Mouse (Mus musculus) forebrain, embryonic 13.5 days (tissue): ENCODE measurements around the gene Mag. TPM values are rescaled to one million over a fixed set of nuclear protein-coding genes. Genes with fewer than 3 reads are reported as not detected.
A peak's percentile ranks its signal among the peaks of the same experiment; 100 is the strongest.
"Not testable (repeated sequence)": the region's sequence is repeated elsewhere in the genome, so short reads cannot be mapped to it uniquely, and the experiment has no call there.

Source experiments
- ATAC-seq: fragments of 200-750 bp; cut with Nextera tagmentation; 2 replicates; pipeline ENCODE4 v1.8.0; 2017
- H3K27ac ChIP-seq: fragments of 300-500 bp; sonication (generic); 2 replicates; pipeline ENCODE4 v1.5.1; 2015; ENCODE audit warnings: inconsistent platforms, mild to moderate bottlenecking, moderate library complexity
- H3K27me3 ChIP-seq: fragments of 300-500 bp; sonication (generic); 2 replicates; pipeline ENCODE4 v1.6.1; 2015; ENCODE audit warnings: mild to moderate bottlenecking, inconsistent platforms
- H3K36me3 ChIP-seq: fragments of 300-500 bp; sonication (generic); 2 replicates; pipeline ENCODE4 v1.6.1; 2015; ENCODE audit warnings: mild to moderate bottlenecking, inconsistent platforms; ENCODE audit not compliant: poor library complexity, severe bottlenecking
- H3K4me1 ChIP-seq: fragments of 300-500 bp; sonication (generic); 2 replicates; pipeline ENCODE4 v1.6.1; 2015; ENCODE audit warnings: inconsistent platforms
- H3K4me2 ChIP-seq: fragments of 300-500 bp; sonication (generic); 2 replicates; pipeline ENCODE4 v1.6.1; 2015; ENCODE audit warnings: inconsistent platforms, mild to moderate bottlenecking, moderate library complexity
- H3K4me3 ChIP-seq: fragments of 300-500 bp; sonication (generic); 2 replicates; pipeline ENCODE4 v1.5.1; 2015; ENCODE audit warnings: mild to moderate bottlenecking, inconsistent platforms
- H3K9ac ChIP-seq: fragments of 300-500 bp; sonication (generic); 2 replicates; pipeline ENCODE4 v1.6.1; 2015; ENCODE audit warnings: mild to moderate bottlenecking, inconsistent platforms
- H3K9me3 ChIP-seq: fragments of 300-500 bp; sonication (generic); replicated peaks from 2 replicates; pipeline ENCODE4 v1.6.1; 2016; ENCODE audit warnings: inconsistent platforms
- WGBS: fragments of 180-500 bp; shearing (Covaris S2); methylation state at CpG from one replicate; pipeline ENCODE4 v1.1.7; 2015; 5-methylcytosine and 5-hydroxymethylcytosine counted together
- polyA plus RNA-seq: library from polyadenylated mRNA; unstranded; fragments of >200 nt; fragmentation: Nextera tagmentation; extraction: Ambion mirVana; gene quantifications from 2 replicates; pipeline ENCODE4 v1.2.1, GENCODE M21; 2015

Mag gene
- polyA plus RNA-seq, 1 experiment from 2014 or later = 0.58 TPM

- H3K27ac ChIP-seq = no peak overlapping the region
- no peak overlapping the region for H3K4me2 ChIP-seq
- no peaks in the 10 kb centered on the region for H3K9me3 ChIP-seq
- no peak overlapping the region for H3K9ac ChIP-seq
- no peak overlapping the region for H3K4me3 ChIP-seq
- no peaks in the 10 kb centered on the region for H3K4me1 ChIP-seq
- 59% methylated on average over 3 of the region's 3 CpGs for WGBS
- no peak for ATAC-seq
- no peaks in the 10 kb centered on the region for H3K27me3 ChIP-seq
- no peaks in the 10 kb centered on the region for H3K36me3 ChIP-seq
Measured at GRCm38 (mm10) chr7:30924071-30924470, 9.4 kb upstream of the Mag start.

GRCm38 (mm10) chr7:30922490-30922889, 7.8 kb upstream of the Mag start:
- not testable (repeated sequence) for H3K9me3 ChIP-seq, H3K27ac ChIP-seq, H3K4me3 ChIP-seq, H3K27me3 ChIP-seq, ATAC-seq, H3K9ac ChIP-seq, H3K4me2 ChIP-seq, H3K36me3 ChIP-seq, H3K4me1 ChIP-seq
- 48% methylated on average over 3 of the region's 3 CpGs for WGBS

DNA sequence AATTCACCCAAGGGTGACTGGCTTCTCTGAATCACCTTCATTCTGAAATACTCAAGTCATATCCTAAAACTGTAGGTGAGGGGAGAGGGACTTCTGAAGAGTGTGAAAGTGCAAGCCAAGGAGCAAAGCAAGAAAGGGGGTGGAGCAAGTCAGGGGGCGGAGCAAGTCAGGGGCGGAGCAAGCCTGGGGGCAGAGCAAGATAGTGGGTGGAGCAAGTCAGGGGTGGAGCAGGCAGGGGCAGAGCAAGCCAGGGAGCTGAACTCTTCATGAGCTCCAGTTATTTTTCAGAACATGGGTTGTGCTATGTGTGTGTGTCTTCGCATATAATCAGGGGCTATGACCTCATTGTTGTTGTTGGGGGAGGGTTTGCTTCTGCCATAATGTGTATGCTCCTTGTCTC, 5.5 kb upstream of the Mag start:
- Histone ChIP-seq H3K4me1 (no peaks in the 10 kb centered on the region), H3K4me2 (no peak overlapping the region), H3K9ac (no peak overlapping the region), H3K9me3 (no peaks in the 10 kb centered on the region), H3K36me3 (no peaks in the 10 kb centered on the region), H3K4me3 (no peak overlapping the region), H3K27ac (no peak overlapping the region), H3K27me3 (no peaks in the 10 kb centered on the region)
- ATAC-seq = no peak
- WGBS = 71% methylated on average over 3 of the region's 3 CpGs

- Histone ChIP-seq H3K4me3 (no peak overlapping the region), H3K9ac (no peak overlapping the region), H3K27me3 (no peaks in the 10 kb centered on the region), H3K9me3 (no peaks in the 10 kb centered on the region), H3K36me3 (no peaks in the 10 kb centered on the region), H3K4me1 (no peaks in the 10 kb centered on the region), H3K4me2 (no peak overlapping the region), H3K27ac (no peak overlapping the region)
- 51% methylated on average over 4 of the region's 4 CpGs for WGBS
- ATAC-seq = no peak
Measured at GRCm38 (mm10) chr7:30917219-30917618, 2.5 kb upstream of the Mag start.

GRCm38 (mm10) chr7:30916713-30917112, 2.0 kb upstream of the Mag start:
- Histone ChIP-seq H3K27ac (no peak overlapping the region), H3K9me3 (no peaks in the 10 kb centered on the region), H3K4me3 (no peak overlapping the region), H3K4me1 (no peaks in the 10 kb centered on the region), H3K4me2 (no peak overlapping the region), H3K9ac (no peak overlapping the region), H3K36me3 (no peaks in the 10 kb centered on the region), H3K27me3 (no peaks in the 10 kb centered on the region)
- no peak for ATAC-seq
- 17% methylated on average over 6 of the region's 6 CpGs for WGBS

GRCm38 (mm10) chr7:30909773-30910172, 4.9 kb downstream of the Mag start:
- no peak overlapping the region for H3K4me2 ChIP-seq
- 84% methylated on average over 6 of the region's 6 CpGs for WGBS

GRCm38 (mm10) chr7:30908992-30909431, 5.7 kb downstream of the Mag start:
- 16% methylated on average over 15 of the region's 17 CpGs for WGBS
- H3K27ac ChIP-seq = no peak overlapping the region
- H3K27me3 ChIP-seq = 0 out of 2 replicates have a peak, but pooled peaks cover 8% of the 10 kb centered on the region
- no peak overlapping the region for H3K9ac ChIP-seq
- no peak for ATAC-seq
- peak overlapping the region; percentile 61 for H3K4me2 ChIP-seq
- H3K9me3 ChIP-seq = no peaks in the 10 kb centered on the region
- H3K36me3 ChIP-seq = no peaks in the 10 kb centered on the region
- peak overlapping the region; percentile 27 for H3K4me3 ChIP-seq
- H3K4me1 ChIP-seq = peaks cover 10% of the 10 kb centered on the region

More at GRCm38 (mm10) chr7:30909773-30910172, 4.9 kb downstream of the Mag start:
- H3K4me1 ChIP-seq = peaks cover 10% of the 10 kb centered on the region
- H3K9ac ChIP-seq = no peak overlapping the region
- H3K4me3 ChIP-seq = no peak overlapping the region
- 0 out of 2 replicates have a peak, but pooled peaks cover 8% of the 10 kb centered on the region for H3K27me3 ChIP-seq
- H3K36me3 ChIP-seq = no peaks in the 10 kb centered on the region
- H3K27ac ChIP-seq = no peak overlapping the region
- no peak for ATAC-seq
- H3K9me3 ChIP-seq = no peaks in the 10 kb centered on the region

- no peak overlapping the region for H3K9ac ChIP-seq
- 0 out of 2 replicates have a peak, but pooled peaks cover 8% of the 10 kb centered on the region for H3K27me3 ChIP-seq
- H3K4me1 ChIP-seq = peaks cover 10% of the 10 kb centered on the region
- H3K27ac ChIP-seq = no peak overlapping the region
- ATAC-seq = peak; percentile 36; the same call in 1 of the 2 replicates
- H3K36me3 ChIP-seq = no peaks in the 10 kb centered on the region
- peak overlapping the region; percentile 61 for H3K4me2 ChIP-seq
- peak overlapping the region; percentile 27 for H3K4me3 ChIP-seq
- WGBS = 2% methylated on average over 20 of the region's 26 CpGs
- H3K9me3 ChIP-seq = no peaks in the 10 kb centered on the region
Measured at GRCm38 (mm10) chr7:30908277-30908991, 6.2 kb downstream of the Mag start.

- Histone ChIP-seq H3K4me1 (peaks cover 10% of the 10 kb centered on the region), H3K27ac (no peak overlapping the region), H3K4me2 (no peak overlapping the region), H3K9me3 (no peaks in the 10 kb centered on the region), H3K9ac (no peak overlapping the region), H3K36me3 (no peaks in the 10 kb centered on the region), H3K27me3 (0 out of 2 replicates have a peak, but pooled peaks cover 8% of the 10 kb centered on the region), H3K4me3 (no peak overlapping the region)
- no peak for ATAC-seq
- WGBS = 60% methylated on average over 4 of the region's 4 CpGs
Measured at GRCm38 (mm10) chr7:30904042-30904441, 10.6 kb downstream of the Mag start.

DNA sequence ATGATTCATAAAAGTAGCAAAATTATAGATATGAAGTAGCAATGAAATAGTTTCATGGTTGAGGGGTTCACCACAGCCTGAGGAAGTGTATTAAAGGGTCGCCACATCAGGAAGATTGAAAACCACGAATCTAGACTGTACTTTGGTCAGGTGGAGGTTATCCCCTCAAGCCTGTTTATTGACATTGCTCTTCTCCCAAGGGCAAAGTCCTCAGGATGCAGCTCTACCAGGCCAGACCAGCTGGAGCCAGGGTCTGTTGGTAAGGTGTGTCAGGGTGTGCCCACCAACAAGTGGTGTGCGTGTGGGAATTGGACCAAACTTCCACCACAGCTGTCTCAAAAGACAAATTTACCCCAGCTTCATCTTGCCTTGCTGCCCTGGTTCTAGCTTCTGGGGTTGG, 19.5 kb downstream of the Mag start:
- no peak overlapping the region for H3K27ac ChIP-seq
- H3K27me3 ChIP-seq = no peaks in the 10 kb centered on the region
- ATAC-seq = no peak
- no peak overlapping the region for H3K9ac ChIP-seq
- H3K4me2 ChIP-seq = no peak overlapping the region
- H3K4me1 ChIP-seq = no peaks in the 10 kb centered on the region
- H3K9me3 ChIP-seq = no peaks in the 10 kb centered on the region
- 94% methylated on average over 3 of the region's 3 CpGs for WGBS
- H3K4me3 ChIP-seq = no peak overlapping the region
- H3K36me3 ChIP-seq = no peaks in the 10 kb centered on the region

GRCm38 (mm10) chr7:30892515-30892914, 22.2 kb downstream of the Mag start:
- Histone ChIP-seq H3K27me3 (no peaks in the 10 kb centered on the region), H3K4me1 (no peaks in the 10 kb centered on the region)
- WGBS = 64% methylated on average over 3 of the region's 3 CpGs

GRCm38 (mm10) chr7:30891746-30892145, 22.9 kb downstream of the Mag start:
- Histone ChIP-seq H3K9me3 (no peaks in the 10 kb centered on the region), H3K4me3 (no peak overlapping the region), H3K4me2 (no peak overlapping the region), H3K27ac (no peak overlapping the region), H3K9ac (no peak overlapping the region), H3K4me1 (no peaks in the 10 kb centered on the region), H3K27me3 (no peaks in the 10 kb centered on the region), H3K36me3 (no peaks in the 10 kb centered on the region)
- no peak for ATAC-seq
- 86% methylated on average over 9 of the region's 9 CpGs for WGBS

More at GRCm38 (mm10) chr7:30892515-30892914, 22.2 kb downstream of the Mag start:
- H3K9ac ChIP-seq = no peak overlapping the region
- no peak overlapping the region for H3K4me3 ChIP-seq
- ATAC-seq = no peak
- no peaks in the 10 kb centered on the region for H3K36me3 ChIP-seq
- no peaks in the 10 kb centered on the region for H3K9me3 ChIP-seq
- no peak overlapping the region for H3K27ac ChIP-seq
- H3K4me2 ChIP-seq = no peak overlapping the region

GRCm38 (mm10) chr7:30890681-30891080, 24.0 kb downstream of the Mag start:
- Histone ChIP-seq H3K27me3 (no peaks in the 10 kb centered on the region), H3K4me2 (no peak overlapping the region), H3K4me1 (no peaks in the 10 kb centered on the region), H3K4me3 (no peak overlapping the region), H3K36me3 (no peaks in the 10 kb centered on the region), H3K27ac (no peak overlapping the region), H3K9ac (no peak overlapping the region), H3K9me3 (no peaks in the 10 kb centered on the region)
- no peak for ATAC-seq
- 75% methylated on average over 2 of the region's 2 CpGs for WGBS
